Comparison of ENCODE assay signal across 10 mouse cellular contexts in genomic region chr17:6860067-6860466, GRCm38 (mm10).
DNase-seq lines count a peak whose midpoint lies in the region; ATAC-seq lines count a peak whose summit lies in the region.
"Had no signal": no experiment of that assay in that cellular context is flagged by ENCODE, and none has a peak within 500 bp of the region (broad histone marks: within the 10 kb centered on the region; RNA-seq: fewer than 3 reads in every experiment).

No protein-coding gene starts in this region.

- peak overlapping the region; percentile 85 for H3K27ac ChIP-seq in hindbrain, embryonic 12.5 days
- H3K27ac ChIP-seq in midbrain, embryonic 13.5 days = peak overlapping the region; percentile 85

- no peak overlapping the region for H3K4me2 ChIP-seq in hindbrain, embryonic 12.5 days (replicated peaks)
- H3K4me2 ChIP-seq in midbrain, embryonic 13.5 days (replicated peaks) = 0 out of 2 replicates have a peak overlapping the region, but pooled peaks have one; percentile 51

- peak; percentile 29 for DNase-seq in embryo, embryonic 10.5 days (ENCODE audit: low spot score)
- no peak for DNase-seq in embryo, embryonic 10 days (ENCODE audit: low spot score)
- DNase-seq in ES-CJ7 (ENCODE audit: low read depth, low spot score) = peak; percentile 1
- DNase-seq in cerebellum, adult 11-12 months = no peak
- no peak for DNase-seq in urinary bladder, postnatal 36 days (ENCODE audit: low spot score in 2 of 2)
- DNase-seq in right cerebral cortex, postnatal 25 days = no peak

- no peak for ATAC-seq in hindbrain, embryonic 12.5 days (ENCODE audit: low FRiP score)
- no peak for ATAC-seq in midbrain, embryonic 13.5 days

- no peaks in the 10 kb centered on the region for H3K27me3 ChIP-seq in hindbrain, embryonic 12.5 days
- H3K27me3 ChIP-seq in midbrain, embryonic 13.5 days = peaks cover 16% of the 10 kb centered on the region; the same call in 1 of the 2 replicates

- H3K9ac ChIP-seq in hindbrain, embryonic 12.5 days = no peak overlapping the region
- no peak overlapping the region for H3K9ac ChIP-seq in midbrain, embryonic 13.5 days (replicated peaks)
- H3K9ac ChIP-seq: heart, embryonic 12.5 days had no signal

- no peaks in the 10 kb centered on the region for H3K36me3 ChIP-seq in hindbrain, embryonic 12.5 days
- H3K36me3 ChIP-seq in midbrain, embryonic 13.5 days = no peaks in the 10 kb centered on the region
- H3K36me3 ChIP-seq: heart, embryonic 12.5 days had no signal

- no peak overlapping the region for H3K4me3 ChIP-seq in hindbrain, embryonic 12.5 days
- no peak overlapping the region for H3K4me3 ChIP-seq in midbrain, embryonic 13.5 days (replicated peaks)
- H3K4me3 ChIP-seq: heart, embryonic 12.5 days; myocyte had no signal

- 20% methylated on average over 4 of the region's 4 CpGs for WGBS in hindbrain, embryonic 12.5 days
- WGBS in midbrain, embryonic 13.5 days = 2% methylated on average over 4 of the region's 4 CpGs

- peaks cover 43% of the 10 kb centered on the region for H3K4me1 ChIP-seq in hindbrain, embryonic 12.5 days
- H3K4me1 ChIP-seq in midbrain, embryonic 13.5 days (replicated peaks) = peaks cover 44% of the 10 kb centered on the region

- no peaks in the 10 kb centered on the region for H3K9me3 ChIP-seq in hindbrain, embryonic 12.5 days (replicated peaks)
- H3K9me3 ChIP-seq in midbrain, embryonic 13.5 days = no peaks in the 10 kb centered on the region
- H3K9me3 ChIP-seq: heart, embryonic 12.5 days had no signal

Comparison
In these comparisons a context has a peak if more than half of its experiments do, and no peak if none do; other contexts are left out.
1. DNase-seq: peak in embryo, embryonic 10.5 days (single experiment) and ES-CJ7 (single experiment); none in embryo, embryonic 10 days (single experiment), cerebellum, adult 11-12 months (single experiment), urinary bladder, postnatal 36 days (0 of 2) and right cerebral cortex, postnatal 25 days (single experiment).